Mouse (Mus musculus) forebrain, embryonic 13.5 days (tissue): Measurements from ENCODE around the gene Car5b. TPM values are rescaled to one million over a fixed set of nuclear protein-coding genes. Genes with fewer than 3 reads are reported as not detected.

ENCODE experiments used
- ATAC-seq: fragments of 200-750 bp; cut with Nextera tagmentation; 2 replicates; pipeline ENCODE4 v1.8.0; 2017
- H3K27ac ChIP-seq: fragments of 300-500 bp; sonication (generic); 2 replicates; pipeline ENCODE4 v1.5.1; 2015; ENCODE audit warnings: inconsistent platforms, mild to moderate bottlenecking, moderate library complexity
- H3K27me3 ChIP-seq: fragments of 300-500 bp; sonication (generic); 2 replicates; pipeline ENCODE4 v1.6.1; 2015; ENCODE audit warnings: mild to moderate bottlenecking, inconsistent platforms
- H3K36me3 ChIP-seq: fragments of 300-500 bp; sonication (generic); 2 replicates; pipeline ENCODE4 v1.6.1; 2015; ENCODE audit warnings: mild to moderate bottlenecking, inconsistent platforms; ENCODE audit not compliant: poor library complexity, severe bottlenecking
- H3K4me1 ChIP-seq: fragments of 300-500 bp; sonication (generic); 2 replicates; pipeline ENCODE4 v1.6.1; 2015; ENCODE audit warnings: inconsistent platforms
- H3K4me2 ChIP-seq: fragments of 300-500 bp; sonication (generic); 2 replicates; pipeline ENCODE4 v1.6.1; 2015; ENCODE audit warnings: inconsistent platforms, mild to moderate bottlenecking, moderate library complexity
- H3K4me3 ChIP-seq: fragments of 300-500 bp; sonication (generic); 2 replicates; pipeline ENCODE4 v1.5.1; 2015; ENCODE audit warnings: mild to moderate bottlenecking, inconsistent platforms
- H3K9ac ChIP-seq: fragments of 300-500 bp; sonication (generic); 2 replicates; pipeline ENCODE4 v1.6.1; 2015; ENCODE audit warnings: mild to moderate bottlenecking, inconsistent platforms
- H3K9me3 ChIP-seq: fragments of 300-500 bp; sonication (generic); replicated peaks from 2 replicates; pipeline ENCODE4 v1.6.1; 2016; ENCODE audit warnings: inconsistent platforms
- WGBS: fragments of 180-500 bp; shearing (Covaris S2); methylation state at CpG from one replicate; pipeline ENCODE4 v1.1.7; 2015; 5-methylcytosine and 5-hydroxymethylcytosine counted together
- polyA plus RNA-seq: library from polyadenylated mRNA; unstranded; fragments of >200 nt; fragmentation: Nextera tagmentation; extraction: Ambion mirVana; gene quantifications from 2 replicates; pipeline ENCODE4 v1.2.1, GENCODE M21; 2015

Gene Car5b
- polyA plus RNA-seq, 1 experiment from 2014 or later = 0.26 TPM

GRCm38 (mm10) chrX:163957803-163958466 lies 69.9 kb downstream of the Car5b start:
- WGBS = 32% methylated on average over 29 of the region's 67 CpGs
- H3K9ac ChIP-seq = peak overlapping the region; percentile 78
- no peaks in the 10 kb centered on the region for H3K9me3 ChIP-seq
- peaks cover 8% of the 10 kb centered on the region; the same call in 1 of the 2 replicates for H3K4me1 ChIP-seq
- H3K27ac ChIP-seq = peak overlapping the region; percentile 93
- peak overlapping the region; percentile 59 for H3K4me3 ChIP-seq
- peak; percentile 95 for ATAC-seq
- H3K4me2 ChIP-seq = peak overlapping the region; percentile 60
- H3K27me3 ChIP-seq = no peaks in the 10 kb centered on the region
- H3K36me3 ChIP-seq = peaks cover 12% of the 10 kb centered on the region

GRCm38 (mm10) chrX:163957381-163957780 lies 70.4 kb downstream of the Car5b start:
- 33% methylated on average over 12 of the region's 12 CpGs for WGBS
- peak; percentile 1; the same call in 1 of the 2 replicates for ATAC-seq
- peak overlapping the region; percentile 78 for H3K9ac ChIP-seq
- no peaks in the 10 kb centered on the region for H3K9me3 ChIP-seq
- H3K36me3 ChIP-seq = peaks cover 14% of the 10 kb centered on the region
- peaks cover 8% of the 10 kb centered on the region; the same call in 1 of the 2 replicates for H3K4me1 ChIP-seq
- H3K4me2 ChIP-seq = peak overlapping the region; percentile 60
- peak overlapping the region; percentile 59 for H3K4me3 ChIP-seq
- peak overlapping the region; percentile 93 for H3K27ac ChIP-seq
- H3K27me3 ChIP-seq = no peaks in the 10 kb centered on the region

- Histone ChIP-seq H3K4me1 (no peaks in the 10 kb centered on the region), H3K27me3 (no peaks in the 10 kb centered on the region), H3K27ac (no peak overlapping the region), H3K4me2 (no peak overlapping the region), H3K9me3 (no peaks in the 10 kb centered on the region), H3K4me3 (no peak overlapping the region), H3K9ac (no peak overlapping the region), H3K36me3 (peaks cover 48% of the 10 kb centered on the region)
- WGBS = 79% methylated on average over 1 of the region's 1 CpGs
- ATAC-seq = no peak
Observed at GRCm38 (mm10) chrX:163951618-163952017, 76.2 kb downstream of the Car5b start.

GRCm38 (mm10) chrX:163944381-163944780 lies 83.4 kb downstream of the Car5b start:
- H3K9me3 ChIP-seq = no peaks in the 10 kb centered on the region
- no peak overlapping the region for H3K4me2 ChIP-seq
- H3K4me1 ChIP-seq = no peaks in the 10 kb centered on the region
- H3K36me3 ChIP-seq = peaks cover 42% of the 10 kb centered on the region
- ATAC-seq = no peak
- no peak overlapping the region for H3K9ac ChIP-seq
- no peak overlapping the region for H3K27ac ChIP-seq
- H3K27me3 ChIP-seq = no peaks in the 10 kb centered on the region
- WGBS = 83% methylated on average over 3 of the region's 3 CpGs
- no peak overlapping the region for H3K4me3 ChIP-seq

- Histone ChIP-seq H3K27ac (no peak overlapping the region), H3K27me3 (no peaks in the 10 kb centered on the region; the same call in 1 of the 2 replicates), H3K36me3 (peaks cover 12% of the 10 kb centered on the region), H3K4me3 (no peak overlapping the region), H3K4me1 (no peaks in the 10 kb centered on the region), H3K9ac (no peak overlapping the region), H3K4me2 (no peak overlapping the region), H3K9me3 (no peaks in the 10 kb centered on the region)
- no peak for ATAC-seq
- WGBS = 95% methylated on average over 6 of the region's 6 CpGs
Observed at GRCm38 (mm10) chrX:163938587-163938986, 89.2 kb downstream of the Car5b start.

- H3K4me1 ChIP-seq = no peaks in the 10 kb centered on the region
- 78% methylated on average over 8 of the region's 8 CpGs for WGBS
- H3K9ac ChIP-seq = no peak overlapping the region
- no peaks in the 10 kb centered on the region; the same call in 1 of the 2 replicates for H3K27me3 ChIP-seq
- H3K9me3 ChIP-seq = no peaks in the 10 kb centered on the region
- no peak for ATAC-seq
- no peak overlapping the region for H3K4me2 ChIP-seq
- H3K36me3 ChIP-seq = peaks cover 4% of the 10 kb centered on the region; the same call in 1 of the 2 replicates
- no peak overlapping the region for H3K4me3 ChIP-seq
- H3K27ac ChIP-seq = no peak overlapping the region
Observed at GRCm38 (mm10) chrX:163934731-163935130, 93.1 kb downstream of the Car5b start.

- no peaks in the 10 kb centered on the region for H3K9me3 ChIP-seq
- no peaks in the 10 kb centered on the region for H3K4me1 ChIP-seq
- H3K36me3 ChIP-seq = no peaks in the 10 kb centered on the region
- H3K4me2 ChIP-seq = no peak overlapping the region
- no peak for ATAC-seq
- no peaks in the 10 kb centered on the region for H3K27me3 ChIP-seq
- H3K27ac ChIP-seq = no peak overlapping the region
- H3K4me3 ChIP-seq = no peak overlapping the region
- no peak overlapping the region for H3K9ac ChIP-seq
Observed at GRCm38 (mm10) chrX:163929550-163929949, 98.2 kb downstream of the Car5b start.

Other genes starting within 250 kb of the Car5b start
- gene Ap1s2, start 119.0 kb downstream of the Car5b start, polyA plus RNA-seq = 77.9 and 81.4 TPM in 2 replicates
- 61.0 and 62.2 TPM in 2 replicates for gene Zrsr2, start 69.3 kb downstream of the Car5b start, polyA plus RNA-seq
- gene Siah1b, start 48.5 kb upstream of the Car5b start, polyA plus RNA-seq = 36.6 and 41.5 TPM in 2 replicates
- 0.19 and 0.27 TPM in 2 replicates for gene Cltrn, start 60.8 kb upstream of the Car5b start, polyA plus RNA-seq
- 0.23 TPM in 1 of 2 replicates, not detected in the other for gene Ace2, start 111.3 kb upstream of the Car5b start, polyA plus RNA-seq
- 0.05 and 0.17 TPM in 2 replicates for gene Bmx, start 230.2 kb upstream of the Car5b start, polyA plus RNA-seq
- gene Pir, start 241.4 kb upstream of the Car5b start, polyA plus RNA-seq = 3.8 and 4.1 TPM in 2 replicates